Comparison of ENCODE assay signal across 15 mouse cellular contexts in the genomic region with DNA sequence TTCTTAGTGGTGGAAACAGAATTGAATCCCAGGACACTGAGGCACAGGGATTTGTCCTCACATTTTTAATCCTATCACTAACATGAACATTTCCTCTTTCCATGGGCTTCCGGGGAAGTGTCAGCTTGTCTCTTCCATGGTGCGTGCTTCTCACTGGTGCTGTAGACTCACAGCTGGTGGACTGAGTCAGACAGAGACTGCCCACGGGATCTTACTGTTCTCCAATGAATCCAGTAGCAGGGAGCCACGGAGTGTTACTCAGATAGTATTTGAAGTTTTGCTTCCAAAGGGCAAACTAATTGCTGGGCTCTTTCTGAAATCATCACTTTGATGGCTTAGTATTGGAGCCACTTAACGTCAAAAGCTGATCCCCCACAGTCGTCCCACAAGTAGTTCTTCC.
"Had no signal": no experiment of that assay in that cellular context is flagged by ENCODE, and none has a peak within 500 bp of the region (broad histone marks: within the 10 kb centered on the region; RNA-seq: fewer than 3 reads in every experiment).

No protein-coding gene starts in this region.

- DNase-seq: kidney, adult 11 months; kidney, adult 9 months; kidney, postnatal 14 days; kidney, postnatal 4 days; liver, embryonic 13.5 days; lung, adult 2 months; lung, postnatal 14 days; lung, postnatal 4 days; midbrain, embryonic 14.5 days; right cerebral cortex, postnatal 14 days; thymus, adult 2 months; thymus, postnatal 14 days; thymus, postnatal 4 days had no signal

- H3K4me3 ChIP-seq: intestine, embryonic 15.5 days; liver, embryonic 13.5 days had no signal

- H3K27ac ChIP-seq: intestine, embryonic 15.5 days; liver, embryonic 13.5 days; stomach, postnatal 0 days had no signal
